Mouse (Mus musculus) limb, embryonic 11.5 days (tissue): ENCODE results near the gene Ttll5. TPM values are rescaled to one million over a fixed set of nuclear protein-coding genes. Genes with fewer than 3 reads are reported as not detected.

Experiments
- ATAC-seq: fragments of 200-750 bp; cut with Nextera tagmentation; 2 replicates; pipeline ENCODE4 v1.8.0; 2017; ENCODE audit warnings: low read depth; ENCODE audit not compliant: insufficient number of reproducible peaks, low FRiP score, low TSS enrichment
- DNase-seq: peaks from one replicate; pipeline ENCODE4 v3.0.0-alpha.2; 2015; ENCODE audit warnings: low spot score
- H3K27ac ChIP-seq: fragments of 300-500 bp; sonication (generic); replicated peaks from 2 replicates; pipeline ENCODE4 v1.5.1; 2014; ENCODE audit warnings: low read depth, mild to moderate bottlenecking, low read length
- H3K27me3 ChIP-seq: fragments of 300-500 bp; sonication (generic); 2 replicates; pipeline ENCODE4 v1.6.1; 2014; ENCODE audit warnings: mild to moderate bottlenecking, low read length, mixed read lengths; ENCODE audit not compliant: control insufficient read depth, insufficient read depth
- H3K36me3 ChIP-seq: fragments of 300-500 bp; sonication (generic); 2 replicates; pipeline ENCODE4 v1.6.1; 2014; ENCODE audit warnings: mild to moderate bottlenecking, low read length, moderate library complexity, mixed read lengths; ENCODE audit not compliant: control insufficient read depth, insufficient read depth
- H3K4me1 ChIP-seq: fragments of 300-500 bp; sonication (generic); 2 replicates; pipeline ENCODE4 v1.6.1; 2014; ENCODE audit warnings: low read length, mixed read lengths; ENCODE audit not compliant: control insufficient read depth, insufficient read depth
- H3K4me2 ChIP-seq: fragments of 300-500 bp; sonication (generic); 2 replicates; pipeline ENCODE4 v1.6.1; 2014; ENCODE audit warnings: low read depth, mild to moderate bottlenecking, moderate library complexity; ENCODE audit not compliant: severe bottlenecking
- H3K4me3 ChIP-seq: fragments of 300-500 bp; sonication (generic); 2 replicates; pipeline ENCODE4 v1.5.1; 2014; ENCODE audit warnings: low read depth, low read length
- H3K9ac ChIP-seq: fragments of 300-500 bp; sonication (generic); 2 replicates; pipeline ENCODE4 v1.6.1; 2014; ENCODE audit warnings: mild to moderate bottlenecking, low read length
- H3K9me3 ChIP-seq: fragments of 300-500 bp; sonication (generic); 2 replicates; pipeline ENCODE4 v1.6.1; 2016; ENCODE audit warnings: low read length; ENCODE audit not compliant: control insufficient read depth
- WGBS: fragments of 180-500 bp; shearing (Covaris S2); extraction: QIAGEN DNeasy Blood & Tissue Kit; methylation state at CpG from one replicate; pipeline ENCODE4 v1.1.7; 2014; 5-methylcytosine and 5-hydroxymethylcytosine counted together
- polyA plus RNA-seq: library from polyadenylated mRNA; unstranded; fragments of >200 nt; fragmentation: Nextera tagmentation; extraction: Ambion mirVana; gene quantifications from 2 replicates; pipeline ENCODE4 v1.2.1, GENCODE M21; 2014

The Ttll5 gene
- polyA plus RNA-seq, 1 experiment from 2014 or later = 22.4 TPM

- no peaks in the 10 kb centered on the region for H3K4me1 ChIP-seq
- DNase-seq = no peak
- no peak overlapping the region for H3K4me2 ChIP-seq
- no peaks in the 10 kb centered on the region for H3K9me3 ChIP-seq
- WGBS = 86% methylated on average over 1 of the region's 1 CpGs
- H3K36me3 ChIP-seq = no peaks in the 10 kb centered on the region
- no peak for ATAC-seq
- H3K4me3 ChIP-seq = no peak overlapping the region
- H3K27ac ChIP-seq = no peak overlapping the region
- no peaks in the 10 kb centered on the region for H3K27me3 ChIP-seq
- H3K9ac ChIP-seq = no peak overlapping the region
Observed at GRCm38 (mm10) chr12:85795551-85795950, 28.9 kb upstream of the Ttll5 start.

GRCm38 (mm10) chr12:85800031-85800430, 24.4 kb upstream of the Ttll5 start:
- Histone ChIP-seq H3K4me1 (no peaks in the 10 kb centered on the region), H3K9me3 (no peaks in the 10 kb centered on the region), H3K9ac (no peak overlapping the region), H3K4me3 (no peak overlapping the region), H3K27me3 (no peaks in the 10 kb centered on the region), H3K27ac (no peak overlapping the region), H3K36me3 (no peaks in the 10 kb centered on the region), H3K4me2 (no peak overlapping the region)
- WGBS = 37% methylated on average over 9 of the region's 9 CpGs
- DNase-seq (no peak), ATAC-seq (no peak)

- no peak overlapping the region for H3K9ac ChIP-seq
- no peak for ATAC-seq
- H3K27me3 ChIP-seq = no peaks in the 10 kb centered on the region
- H3K4me1 ChIP-seq = no peaks in the 10 kb centered on the region
- peaks cover 8% of the 10 kb centered on the region; the same call in 1 of the 2 replicates for H3K36me3 ChIP-seq
- WGBS = 59% methylated on average over 6 of the region's 6 CpGs
- no peak overlapping the region for H3K4me3 ChIP-seq
- H3K9me3 ChIP-seq = no peaks in the 10 kb centered on the region
- no peak overlapping the region for H3K4me2 ChIP-seq
- no peak overlapping the region for H3K27ac ChIP-seq
- DNase-seq = no peak
Observed at GRCm38 (mm10) chr12:85809726-85810125, 14.7 kb upstream of the Ttll5 start.

GRCm38 (mm10) chr12:85810959-85811358, 13.5 kb upstream of the Ttll5 start:
- no peak overlapping the region for H3K27ac ChIP-seq
- DNase-seq = no peak

GRCm38 (mm10) chr12:85811676-85812075, 12.8 kb upstream of the Ttll5 start:
- ATAC-seq (no peak), DNase-seq (no peak)
- peaks cover 13% of the 10 kb centered on the region; the same call in 1 of the 2 replicates for H3K36me3 ChIP-seq
- no peaks in the 10 kb centered on the region for H3K4me1 ChIP-seq
- H3K4me2 ChIP-seq = no peak overlapping the region
- no peaks in the 10 kb centered on the region for H3K27me3 ChIP-seq
- no peak overlapping the region for H3K27ac ChIP-seq
- 92% methylated on average over 4 of the region's 4 CpGs for WGBS
- no peak overlapping the region for H3K4me3 ChIP-seq
- H3K9ac ChIP-seq = no peak overlapping the region
- no peaks in the 10 kb centered on the region for H3K9me3 ChIP-seq

More at GRCm38 (mm10) chr12:85810959-85811358, 13.5 kb upstream of the Ttll5 start:
- no peaks in the 10 kb centered on the region for H3K27me3 ChIP-seq
- H3K9me3 ChIP-seq = no peaks in the 10 kb centered on the region
- no peak for ATAC-seq
- H3K4me1 ChIP-seq = no peaks in the 10 kb centered on the region
- H3K9ac ChIP-seq = no peak overlapping the region
- H3K4me2 ChIP-seq = no peak overlapping the region
- H3K4me3 ChIP-seq = no peak overlapping the region
- peaks cover 11% of the 10 kb centered on the region; the same call in 1 of the 2 replicates for H3K36me3 ChIP-seq

GRCm38 (mm10) chr12:85813599-85813998, 10.9 kb upstream of the Ttll5 start:
- peaks cover 17% of the 10 kb centered on the region; the same call in 1 of the 2 replicates for H3K36me3 ChIP-seq
- ATAC-seq (no peak), DNase-seq (no peak)
- no peak overlapping the region for H3K9ac ChIP-seq
- H3K4me3 ChIP-seq = no peak overlapping the region
- no peak overlapping the region for H3K27ac ChIP-seq
- no peak overlapping the region for H3K4me2 ChIP-seq
- no peaks in the 10 kb centered on the region for H3K9me3 ChIP-seq
- WGBS = 93% methylated on average over 2 of the region's 2 CpGs
- no peaks in the 10 kb centered on the region for H3K27me3 ChIP-seq
- H3K4me1 ChIP-seq = no peaks in the 10 kb centered on the region

- Histone ChIP-seq H3K4me2 (no peak overlapping the region), H3K4me3 (no peak overlapping the region), H3K9ac (no peak overlapping the region), H3K36me3 (peaks cover 9% of the 10 kb centered on the region; the same call in 1 of the 2 replicates), H3K9me3 (no peaks in the 10 kb centered on the region), H3K27ac (no peak overlapping the region), H3K27me3 (no peaks in the 10 kb centered on the region), H3K4me1 (peaks cover 5% of the 10 kb centered on the region)
- 77% methylated on average over 9 of the region's 9 CpGs for WGBS
- ATAC-seq (no peak), DNase-seq (no peak)
Observed at GRCm38 (mm10) chr12:85822051-85822450, 2.4 kb upstream of the Ttll5 start.

- Histone ChIP-seq H3K4me3 (peak overlapping the region; percentile 87), H3K27ac (peak overlapping the region; percentile 83), H3K27me3 (no peaks in the 10 kb centered on the region), H3K36me3 (no peaks in the 10 kb centered on the region; the same call in 1 of the 2 replicates), H3K4me1 (peaks cover 5% of the 10 kb centered on the region), H3K4me2 (peak overlapping the region; percentile 87), H3K9me3 (no peaks in the 10 kb centered on the region), H3K9ac (peak overlapping the region; percentile 75)
- ATAC-seq (no peak), DNase-seq (no peak)
- WGBS = 11% methylated on average over 8 of the region's 8 CpGs
Observed at GRCm38 (mm10) chr12:85825361-85825760, 902 bp downstream of the Ttll5 start.

GRCm38 (mm10) chr12:85825822-85826221, 1.4 kb downstream of the Ttll5 start:
- Histone ChIP-seq H3K27me3 (no peaks in the 10 kb centered on the region), H3K4me3 (no peak overlapping the region), H3K27ac (no peak overlapping the region), H3K9ac (no peak overlapping the region), H3K36me3 (no peaks in the 10 kb centered on the region; the same call in 1 of the 2 replicates), H3K4me1 (peaks cover 5% of the 10 kb centered on the region), H3K4me2 (no peak overlapping the region), H3K9me3 (no peaks in the 10 kb centered on the region)
- 69% methylated on average over 2 of the region's 2 CpGs for WGBS
- ATAC-seq (no peak), DNase-seq (no peak)
